Mouse (Mus musculus): ENCODE measurements around the gene Tshz2.

- TF ChIP-seq POLR2A (IDR thresholded peaks at IDR 0.05; ENCODE audit: borderline replicate concordance, extremely low read depth, insufficient read depth, insufficient read length, poor library complexity, severe bottlenecking) (no peak), CTCF (IDR thresholded peaks at IDR 0.05; ENCODE audit: borderline replicate concordance, extremely low read depth, insufficient read depth, insufficient read length) (no peak)
Observed at GRCm38 (mm10) chr2:169699862-169700511, 67.2 kb downstream of the Tshz2 start.
